Mouse (Mus musculus) erythroblast, embryonic 14.5 days (primary cell): ENCODE results near the gene Sap30.

Source experiments
- GATA1 ChIP-seq: IDR thresholded peaks from 2 replicates; pipeline ENCODE4 v1.6.1; 2012; ENCODE audit warnings: low read length, inconsistent platforms, mixed read lengths
- TAL1 ChIP-seq: IDR thresholded peaks from 3 replicates; pipeline ENCODE4 v1.6.1; 2012; ENCODE audit warnings: low read length, inconsistent platforms, mixed read lengths

- TF ChIP-seq TAL1 (no peak), GATA1 (no peak)
Observed at GRCm38 (mm10) chr8:57520186-57520786, 32.6 kb upstream of the Sap30 start.
